Mouse (Mus musculus): ENCODE measurements around the gene Gimap3. TPM values are rescaled to one million over a fixed set of nuclear protein-coding genes. Genes with fewer than 3 reads are reported as not detected.

Gimap3 gene
- polyA plus RNA-seq, 1 experiment from 2014 or later = 0.64 TPM

DNA sequence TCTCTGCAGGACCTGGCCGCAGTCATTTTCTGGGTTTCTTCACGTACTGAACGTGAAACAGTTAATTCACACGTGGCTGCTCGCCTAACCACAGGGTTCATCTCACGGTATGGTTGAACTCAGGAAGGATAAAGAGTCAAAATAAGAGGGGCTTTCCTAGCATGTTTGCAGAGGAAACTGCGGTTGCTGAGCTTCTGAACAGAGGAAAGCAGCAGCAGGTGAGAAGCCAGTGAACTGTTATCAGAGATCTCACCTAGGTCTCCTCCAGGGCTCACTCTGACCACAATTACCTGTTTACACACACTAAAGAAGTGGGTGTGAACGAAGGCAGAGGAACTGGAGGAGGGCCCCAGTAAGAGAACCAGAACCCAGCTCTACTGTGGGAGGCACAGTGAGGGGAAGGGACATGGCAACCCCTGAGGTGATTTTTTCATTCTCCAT, 37.8 kb downstream of the Gimap3 start:
- Histone ChIP-seq H3K4me2 (replicated peaks; ENCODE audit: low read depth) (no peak overlapping the region), H3K4me3 (ENCODE audit: low read depth, low read length) (no peak overlapping the region), H3K27ac (ENCODE audit: low read depth, low read length) (no peak overlapping the region), H3K9ac (ENCODE audit: low read depth, low read length) (no peak overlapping the region), H3K4me1 (replicated peaks; ENCODE audit: control insufficient read depth, insufficient read depth, low read length) (no peaks in the 10 kb centered on the region), H3K9me3 (ENCODE audit: control insufficient read depth) (no peaks in the 10 kb centered on the region), H3K27me3 (replicated peaks; ENCODE audit: control insufficient read depth, insufficient read depth, low read length) (no peaks in the 10 kb centered on the region), H3K36me3 (ENCODE audit: control insufficient read depth, insufficient read depth) (no peaks in the 10 kb centered on the region)
- ATAC-seq = no peak
- WGBS = 31% methylated on average over 8 of the region's 8 CpGs
- TF ChIP-seq CTCF (IDR thresholded peaks at IDR 0.05; ENCODE audit: low read depth) = no peak

DNA sequence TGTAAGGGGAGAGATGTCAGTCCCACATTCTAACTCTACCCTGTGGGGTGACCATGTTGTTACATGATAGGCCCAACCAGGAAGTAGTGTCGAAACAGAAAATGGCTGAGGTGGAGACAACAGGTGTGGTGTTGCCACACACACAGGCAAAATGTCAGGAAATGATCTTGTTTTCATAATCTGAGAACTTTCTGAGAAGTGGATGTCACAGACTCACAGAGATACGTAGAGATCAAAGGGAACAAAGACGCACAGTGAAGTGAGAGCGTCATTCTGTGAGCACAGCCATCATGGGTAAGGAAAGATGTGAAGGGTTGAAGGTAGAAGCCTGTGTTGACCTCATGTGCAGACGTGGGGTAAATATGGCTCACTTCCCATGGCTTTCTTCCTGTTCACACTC, 42.9 kb downstream of the Gimap3 start:
- Histone ChIP-seq H3K27me3 (replicated peaks; ENCODE audit: control insufficient read depth, insufficient read depth, low read length) (no peaks in the 10 kb centered on the region), H3K36me3 (ENCODE audit: control insufficient read depth, insufficient read depth) (no peaks in the 10 kb centered on the region), H3K9ac (ENCODE audit: low read depth, low read length) (no peak overlapping the region), H3K4me2 (replicated peaks; ENCODE audit: low read depth) (no peak overlapping the region), H3K4me3 (ENCODE audit: low read depth, low read length) (no peak overlapping the region), H3K27ac (ENCODE audit: low read depth, low read length) (no peak overlapping the region), H3K4me1 (replicated peaks; ENCODE audit: control insufficient read depth, insufficient read depth, low read length) (no peaks in the 10 kb centered on the region), H3K9me3 (ENCODE audit: control insufficient read depth) (no peaks in the 10 kb centered on the region)
- WGBS = 89% methylated on average over 5 of the region's 5 CpGs
- no peak for TF ChIP-seq CTCF (IDR thresholded peaks at IDR 0.05; ENCODE audit: low read depth)
- no peak for ATAC-seq

DNA sequence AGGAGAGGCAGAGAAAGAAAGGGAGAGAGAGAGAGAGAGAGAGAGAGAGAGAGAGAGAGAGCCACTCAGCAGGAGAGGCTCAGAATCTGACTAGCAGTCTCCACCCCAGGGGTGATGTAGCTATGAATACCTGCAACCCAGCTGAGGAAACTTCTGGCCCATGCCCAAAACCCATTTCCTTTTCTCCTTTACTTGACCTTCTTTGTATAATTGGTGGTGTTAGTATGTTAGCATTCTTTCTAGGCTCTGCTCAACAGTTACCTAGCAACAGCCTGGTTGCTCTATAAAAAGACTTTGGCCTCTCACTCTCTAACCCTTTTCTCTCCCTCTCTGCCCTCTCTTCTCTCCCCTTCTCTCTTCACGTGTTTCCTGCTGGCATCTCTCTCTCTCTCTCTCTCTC, 45.2 kb downstream of the Gimap3 start:
- Histone ChIP-seq H3K9ac (ENCODE audit: low read depth, low read length) (no peak overlapping the region), H3K4me1 (replicated peaks; ENCODE audit: control insufficient read depth, insufficient read depth, low read length) (no peaks in the 10 kb centered on the region), H3K9me3 (ENCODE audit: control insufficient read depth) (no peaks in the 10 kb centered on the region), H3K27me3 (replicated peaks; ENCODE audit: control insufficient read depth, insufficient read depth, low read length) (no peaks in the 10 kb centered on the region), H3K4me2 (replicated peaks; ENCODE audit: low read depth) (no peak overlapping the region), H3K27ac (ENCODE audit: low read depth, low read length) (no peak overlapping the region), H3K4me3 (ENCODE audit: low read depth, low read length) (no peak overlapping the region), H3K36me3 (ENCODE audit: control insufficient read depth, insufficient read depth) (no peaks in the 10 kb centered on the region)
- ATAC-seq = no peak
- no peak for TF ChIP-seq CTCF (IDR thresholded peaks at IDR 0.05; ENCODE audit: low read depth)
- 0% methylated on average over 1 of the region's 1 CpGs for WGBS

DNA sequence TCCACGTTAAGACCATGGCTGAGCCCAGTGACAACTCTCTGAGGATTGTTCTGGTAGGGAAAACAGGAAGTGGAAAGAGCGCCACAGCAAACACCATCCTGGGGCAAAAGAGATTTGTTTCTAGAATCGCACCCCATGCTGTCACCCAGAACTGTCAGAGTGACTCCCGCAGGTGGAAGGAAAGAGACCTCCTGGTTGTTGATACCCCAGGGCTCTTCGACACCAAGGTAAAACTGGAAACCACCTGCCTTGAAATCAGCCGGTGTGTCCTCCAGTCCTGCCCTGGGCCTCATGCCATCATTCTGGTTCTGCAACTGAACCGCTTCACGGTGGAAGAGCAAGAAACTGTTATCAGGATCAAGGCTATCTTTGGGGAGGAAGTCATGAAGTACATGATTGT, 47.2 kb downstream of the Gimap3 start:
- H3K4me3 ChIP-seq (ENCODE audit: low read depth, low read length) = no peak overlapping the region
- H3K36me3 ChIP-seq (ENCODE audit: control insufficient read depth, insufficient read depth) = no peaks in the 10 kb centered on the region
- H3K4me1 ChIP-seq (replicated peaks; ENCODE audit: control insufficient read depth, insufficient read depth, low read length) = no peaks in the 10 kb centered on the region
- ATAC-seq = no peak
- no peak for TF ChIP-seq CTCF (IDR thresholded peaks at IDR 0.05; ENCODE audit: low read depth)
- no peaks in the 10 kb centered on the region for H3K27me3 ChIP-seq (replicated peaks; ENCODE audit: control insufficient read depth, insufficient read depth, low read length)
- H3K9ac ChIP-seq (ENCODE audit: low read depth, low read length) = no peak overlapping the region
- H3K27ac ChIP-seq (ENCODE audit: low read depth, low read length) = no peak overlapping the region
- H3K9me3 ChIP-seq (ENCODE audit: control insufficient read depth) = no peaks in the 10 kb centered on the region
- 72% methylated on average over 8 of the region's 8 CpGs for WGBS
- no peak overlapping the region for H3K4me2 ChIP-seq (replicated peaks; ENCODE audit: low read depth)

DNA sequence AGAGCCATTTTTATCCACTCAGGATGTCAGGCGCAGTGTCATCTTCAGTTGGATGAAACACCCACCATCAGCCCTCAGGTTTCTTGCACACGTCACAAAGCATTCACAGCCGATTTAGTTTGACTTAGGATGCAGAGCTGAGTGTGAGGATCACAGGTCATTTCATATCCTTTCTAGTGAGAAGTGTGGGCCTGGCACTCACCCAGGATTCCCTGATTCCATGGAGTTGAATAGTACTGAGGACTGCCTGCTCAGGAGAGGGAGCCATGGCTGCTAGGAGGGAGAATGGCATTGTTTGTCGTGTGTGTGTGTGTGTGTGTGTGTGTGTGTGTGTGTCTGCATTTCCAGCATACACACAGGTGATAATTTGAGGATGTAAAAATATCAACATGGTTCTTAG, 50.3 kb downstream of the Gimap3 start:
- H3K9ac ChIP-seq (ENCODE audit: low read depth, low read length) = no peak overlapping the region
- no peaks in the 10 kb centered on the region for H3K4me1 ChIP-seq (replicated peaks; ENCODE audit: control insufficient read depth, insufficient read depth, low read length)
- H3K27me3 ChIP-seq (replicated peaks; ENCODE audit: control insufficient read depth, insufficient read depth, low read length) = no peaks in the 10 kb centered on the region
- ATAC-seq = no peak
- no peak overlapping the region for H3K4me3 ChIP-seq (ENCODE audit: low read depth, low read length)
- H3K36me3 ChIP-seq (ENCODE audit: control insufficient read depth, insufficient read depth) = no peaks in the 10 kb centered on the region
- no peak overlapping the region for H3K27ac ChIP-seq (ENCODE audit: low read depth, low read length)
- no peak overlapping the region for H3K4me2 ChIP-seq (replicated peaks; ENCODE audit: low read depth)
- TF ChIP-seq CTCF (IDR thresholded peaks at IDR 0.05; ENCODE audit: low read depth) = no peak
- H3K9me3 ChIP-seq (ENCODE audit: control insufficient read depth) = no peaks in the 10 kb centered on the region
- WGBS = 85% methylated on average over 4 of the region's 4 CpGs

DNA sequence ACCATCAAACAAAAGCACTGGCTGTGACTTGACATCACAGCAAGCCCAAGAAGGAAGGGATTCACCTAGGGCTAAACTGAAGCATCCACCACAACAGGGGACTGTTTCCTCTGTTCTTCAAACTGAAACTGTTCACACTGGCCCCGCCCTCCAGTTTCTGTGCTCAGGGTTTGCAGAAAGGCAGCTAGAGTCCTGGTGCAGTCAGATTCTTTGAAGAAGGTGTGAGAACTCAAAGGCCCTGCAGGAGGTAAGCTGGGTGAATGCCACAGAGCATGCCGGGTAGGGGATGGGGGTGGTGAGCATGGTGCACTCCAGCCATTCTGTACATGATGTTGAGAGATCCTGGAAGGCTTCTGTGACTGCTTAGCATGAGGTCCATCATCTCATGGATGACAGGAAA, 52.2 kb downstream of the Gimap3 start, which contains the start of the genes Gm28053 and Gimap7:
Gene Gm28053, plus strand, starts transcription at position 153 of the 400 bp plus-strand sequence.
Gene Gimap7, plus strand, starts transcription at position 167 of the 400 bp plus-strand sequence.
- 63% methylated on average over 2 of the region's 2 CpGs for WGBS

More for the DNA sequence above, 52.2 kb downstream of the Gimap3 start, which contains the start of the genes Gm28053 and Gimap7:
- no peaks in the 10 kb centered on the region for H3K27me3 ChIP-seq (replicated peaks; ENCODE audit: control insufficient read depth, insufficient read depth, low read length)
- H3K4me2 ChIP-seq (replicated peaks; ENCODE audit: low read depth) = no peak within 1 kb of the TSS
- no peak within 1 kb of the TSS for H3K27ac ChIP-seq (ENCODE audit: low read depth, low read length)
- no peak for ATAC-seq
- H3K9me3 ChIP-seq (ENCODE audit: control insufficient read depth) = no peaks in the 10 kb centered on the region
- no peak within 1 kb of the TSS for H3K9ac ChIP-seq (ENCODE audit: low read depth, low read length)
- H3K4me3 ChIP-seq (ENCODE audit: low read depth, low read length) = no peak within 1 kb of the TSS
- TF ChIP-seq CTCF (IDR thresholded peaks at IDR 0.05; ENCODE audit: low read depth) = no peak
- no peaks in the 10 kb centered on the region for H3K36me3 ChIP-seq (ENCODE audit: control insufficient read depth, insufficient read depth)
- H3K4me1 ChIP-seq (replicated peaks; ENCODE audit: control insufficient read depth, insufficient read depth, low read length) = no peaks in the 10 kb centered on the region

Other genes starting within 250 kb of the Gimap3 start
- 23.7 and 23.8 TPM in 2 replicates for gene Atp6v0e2, start 233.2 kb downstream of the Gimap3 start, polyA plus RNA-seq (2015; fragmentation: Nextera tagmentation; extraction: Ambion mirVana)
- 7.6 and 9.5 TPM in 2 replicates for gene Lrrc61, start 216.1 kb downstream of the Gimap3 start, polyA plus RNA-seq (2015; fragmentation: Nextera tagmentation; extraction: Ambion mirVana)
- 154 and 162 TPM in 2 replicates for gene Rarres2, start 198.1 kb downstream of the Gimap3 start, polyA plus RNA-seq (2015; fragmentation: Nextera tagmentation; extraction: Ambion mirVana)
- not detected in 2 replicates for gene Gm45021, start 181.2 kb downstream of the Gimap3 start, polyA plus RNA-seq (2015; fragmentation: Nextera tagmentation; extraction: Ambion mirVana)
- gene Repin1, start 177.0 kb downstream of the Gimap3 start, polyA plus RNA-seq (2015; fragmentation: Nextera tagmentation; extraction: Ambion mirVana) = 11.3 and 12.0 TPM in 2 replicates
- gene Gm44965, start 176.9 kb downstream of the Gimap3 start, polyA plus RNA-seq (2015; fragmentation: Nextera tagmentation; extraction: Ambion mirVana) = not detected in 2 replicates
- gene Zfp775, start 168.8 kb downstream of the Gimap3 start, polyA plus RNA-seq (2015; fragmentation: Nextera tagmentation; extraction: Ambion mirVana) = 2.2 TPM in 2 replicates
- 0.55 and 0.63 TPM in 2 replicates for gene AI854703, start 144.1 kb downstream of the Gimap3 start, polyA plus RNA-seq (2015; fragmentation: Nextera tagmentation; extraction: Ambion mirVana)
- 1.1 and 1.2 TPM in 2 replicates for gene Gimap8, start 123.6 kb downstream of the Gimap3 start, polyA plus RNA-seq (2015; fragmentation: Nextera tagmentation; extraction: Ambion mirVana)
- gene Gimap9, start 94.7 kb downstream of the Gimap3 start, polyA plus RNA-seq (2015; fragmentation: Nextera tagmentation; extraction: Ambion mirVana) = 9.9 and 10.2 TPM in 2 replicates
- gene Gimap4, start 86.3 kb downstream of the Gimap3 start, polyA plus RNA-seq (2015; fragmentation: Nextera tagmentation; extraction: Ambion mirVana) = 9.6 and 11.3 TPM in 2 replicates
- gene Gimap6, start 62.6 kb downstream of the Gimap3 start, polyA plus RNA-seq (2015; fragmentation: Nextera tagmentation; extraction: Ambion mirVana) = 13.6 and 15.8 TPM in 2 replicates
- 1.3 and 2.3 TPM in 2 replicates for gene Gm28053, start 52.2 kb downstream of the Gimap3 start, polyA plus RNA-seq (2015; fragmentation: Nextera tagmentation; extraction: Ambion mirVana)
- gene Gimap7, start 52.2 kb downstream of the Gimap3 start, polyA plus RNA-seq (2015; fragmentation: Nextera tagmentation; extraction: Ambion mirVana) = 0.09 and 0.16 TPM in 2 replicates
- gene Gimap1, start 31.8 kb downstream of the Gimap3 start, polyA plus RNA-seq (2015; fragmentation: Nextera tagmentation; extraction: Ambion mirVana) = 15.2 and 17.8 TPM in 2 replicates
- 8.4 and 10.6 TPM in 2 replicates for gene Gimap5, start 24.7 kb downstream of the Gimap3 start, polyA plus RNA-seq (2015; fragmentation: Nextera tagmentation; extraction: Ambion mirVana)
- 180 and 193 TPM in 2 replicates for gene Tmem176a, start 70.1 kb upstream of the Gimap3 start, polyA plus RNA-seq (2015; fragmentation: Nextera tagmentation; extraction: Ambion mirVana)
- 319 and 320 TPM in 2 replicates for gene Tmem176b, start 70.6 kb upstream of the Gimap3 start, polyA plus RNA-seq (2015; fragmentation: Nextera tagmentation; extraction: Ambion mirVana)
- 101 and 106 TPM in 2 replicates for gene Aoc1, start 102.0 kb upstream of the Gimap3 start, polyA plus RNA-seq (2015; fragmentation: Nextera tagmentation; extraction: Ambion mirVana)
- not detected in 2 replicates for gene 1600015I10Rik, start 159.0 kb upstream of the Gimap3 start, polyA plus RNA-seq (2015; fragmentation: Nextera tagmentation; extraction: Ambion mirVana)
- gene Doxl2, start 204.1 kb upstream of the Gimap3 start, polyA plus RNA-seq (2015; fragmentation: Nextera tagmentation; extraction: Ambion mirVana) = not detected in 2 replicates
- gene Svs1, start 216.0 kb upstream of the Gimap3 start, polyA plus RNA-seq (2015; fragmentation: Nextera tagmentation; extraction: Ambion mirVana) = not detected in 2 replicates

Data from intestine, postnatal 0 days (tissue).